Mouse (Mus musculus) forebrain, embryonic 11.5 days (tissue): ENCODE measurements around the gene Tamm41. TPM values are rescaled to one million over a fixed set of nuclear protein-coding genes. Genes with fewer than 3 reads are reported as not detected.

ENCODE experiments used
- ATAC-seq: fragments of 200-750 bp; cut with Nextera tagmentation; replicated peaks from 2 replicates; pipeline ENCODE4 v1.8.0; 2017; ENCODE audit warnings: moderate TSS enrichment; ENCODE audit not compliant: low FRiP score
- DNase-seq: peaks from one replicate; pipeline ENCODE4 v3.0.0-alpha.2; 2017; ENCODE audit warnings: low spot score
- H3K27ac ChIP-seq: fragments of 300-500 bp; sonication (generic); 2 replicates; pipeline ENCODE4 v1.5.1; 2014; ENCODE audit warnings: low read depth, low read length
- H3K27me3 ChIP-seq: fragments of 300-500 bp; sonication (generic); 2 replicates; pipeline ENCODE4 v1.6.1; 2014; ENCODE audit warnings: mild to moderate bottlenecking, low read length, mixed read lengths; ENCODE audit not compliant: control insufficient read depth, insufficient read depth
- H3K36me3 ChIP-seq: fragments of 300-500 bp; sonication (generic); 2 replicates; pipeline ENCODE4 v1.6.1; 2014; ENCODE audit warnings: mild to moderate bottlenecking, low read length, moderate library complexity, mixed read lengths; ENCODE audit not compliant: control insufficient read depth, insufficient read depth
- H3K4me1 ChIP-seq: fragments of 300-500 bp; sonication (generic); replicated peaks from 2 replicates; pipeline ENCODE4 v1.6.1; 2014; ENCODE audit warnings: low read length, mixed read lengths; ENCODE audit not compliant: control insufficient read depth, insufficient read depth
- H3K4me2 ChIP-seq: fragments of 300-500 bp; sonication (generic); 2 replicates; pipeline ENCODE4 v1.6.1; 2014; ENCODE audit warnings: low read depth, mild to moderate bottlenecking, low read length, moderate library complexity, mixed read lengths; ENCODE audit not compliant: severe bottlenecking
- H3K4me3 ChIP-seq: fragments of 300-500 bp; sonication (generic); 2 replicates; pipeline ENCODE4 v1.5.1; 2014; ENCODE audit warnings: low read depth, low read length
- H3K9ac ChIP-seq: fragments of 300-500 bp; sonication (generic); 2 replicates; pipeline ENCODE4 v1.6.1; 2014; ENCODE audit warnings: low read length
- H3K9me3 ChIP-seq: fragments of 300-500 bp; sonication (generic); 2 replicates; pipeline ENCODE4 v1.6.1; 2016; ENCODE audit warnings: low read length, mixed read lengths; ENCODE audit not compliant: control insufficient read depth
- WGBS: fragments of 180-500 bp; shearing (Covaris S2); extraction: QIAGEN DNeasy Blood & Tissue Kit; methylation state at CpG from one replicate; pipeline ENCODE4 v1.1.7; 2014; 5-methylcytosine and 5-hydroxymethylcytosine counted together
- polyA plus RNA-seq: library from polyadenylated mRNA; unstranded; fragments of >200 nt; fragmentation: Nextera tagmentation; extraction: Ambion mirVana; gene quantifications from 2 replicates; pipeline ENCODE4 v1.2.1, GENCODE M21; 2014

Tamm41 gene
- polyA plus RNA-seq, 1 experiment from 2014 or later = 79.0 TPM

DNA sequence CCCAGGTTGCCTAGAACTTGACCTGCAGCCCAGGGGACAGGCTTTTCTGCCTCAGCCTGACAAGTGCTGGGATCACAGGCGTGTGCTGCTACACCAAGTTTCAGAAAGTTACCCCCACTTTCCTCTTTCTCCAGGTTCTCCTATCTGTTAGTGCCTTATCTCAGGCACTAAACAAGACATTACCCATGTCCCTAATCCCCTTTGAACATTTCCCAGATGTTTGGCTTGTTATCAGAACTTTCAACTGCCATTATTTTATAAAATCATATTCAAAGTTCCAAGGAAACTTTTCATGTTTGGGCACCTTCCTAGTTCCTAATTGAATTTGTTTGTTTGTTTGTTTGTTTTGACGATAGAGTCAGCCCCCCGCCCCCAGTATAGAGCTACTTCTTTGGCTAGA lies 71.9 kb downstream of the Tamm41 start:
- ATAC-seq = no peak
- 82% methylated on average over 3 of the region's 3 CpGs for WGBS
- 0 out of 2 replicates have a peak, but pooled peaks cover 5% of the 10 kb centered on the region for H3K4me1 ChIP-seq
- no peaks in the 10 kb centered on the region for H3K9me3 ChIP-seq
- peaks cover 27% of the 10 kb centered on the region for H3K27me3 ChIP-seq
- no peak overlapping the region for H3K4me2 ChIP-seq
- DNase-seq = no peak
- H3K4me3 ChIP-seq = no peak overlapping the region
- H3K9ac ChIP-seq = no peak overlapping the region
- H3K36me3 ChIP-seq = no peaks in the 10 kb centered on the region
- no peak overlapping the region for H3K27ac ChIP-seq

DNA sequence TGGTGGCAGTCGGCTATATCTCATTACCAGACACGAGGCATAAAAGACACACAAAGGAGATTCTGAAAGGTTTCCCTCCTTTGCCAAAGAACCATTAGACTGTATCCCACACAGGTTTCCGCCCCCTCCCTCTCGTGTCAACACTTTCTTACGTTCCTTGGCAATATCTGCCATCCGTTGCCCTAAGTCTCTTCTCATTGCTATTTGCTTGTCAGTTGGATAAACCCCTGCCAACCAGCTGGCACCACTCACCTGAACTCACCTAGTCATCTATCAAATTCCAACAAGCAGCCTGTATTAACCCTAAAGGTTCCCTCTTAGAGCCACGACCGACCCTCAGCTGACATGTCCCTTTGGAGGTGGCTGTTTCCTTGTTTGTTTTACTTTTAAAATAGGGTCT lies 72.3 kb downstream of the Tamm41 start:
- no peak overlapping the region for H3K4me3 ChIP-seq
- H3K27me3 ChIP-seq = peaks cover 26% of the 10 kb centered on the region
- H3K27ac ChIP-seq = no peak overlapping the region
- H3K9ac ChIP-seq = no peak overlapping the region
- H3K4me2 ChIP-seq = no peak overlapping the region
- 83% methylated on average over 8 of the region's 8 CpGs for WGBS
- DNase-seq = no peak
- ATAC-seq = no peak
- H3K4me1 ChIP-seq = 0 out of 2 replicates have a peak, but pooled peaks cover 5% of the 10 kb centered on the region
- no peaks in the 10 kb centered on the region for H3K36me3 ChIP-seq
- no peaks in the 10 kb centered on the region for H3K9me3 ChIP-seq

DNA sequence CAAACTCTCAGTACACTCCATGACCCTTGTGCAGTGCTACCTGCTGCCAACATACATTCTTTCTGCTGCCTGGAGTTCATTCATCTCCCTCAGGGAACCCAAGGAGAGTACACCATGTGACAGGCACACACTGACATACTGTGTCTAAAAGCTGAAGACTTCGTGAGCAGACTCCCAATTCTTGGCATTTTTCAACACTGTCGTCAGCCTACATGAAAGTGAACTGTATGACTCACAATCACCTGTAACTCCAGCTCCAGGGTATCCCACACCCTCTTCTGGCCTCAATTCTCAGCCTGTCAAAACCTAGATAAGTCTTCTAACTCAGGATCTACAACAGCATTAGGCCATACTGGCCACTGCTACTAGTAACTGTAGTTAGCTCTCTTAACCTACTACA lies 73.4 kb downstream of the Tamm41 start:
- no peak overlapping the region for H3K27ac ChIP-seq
- WGBS = 83% methylated on average over 2 of the region's 2 CpGs
- H3K9me3 ChIP-seq = no peaks in the 10 kb centered on the region
- H3K4me2 ChIP-seq = no peak overlapping the region
- peaks cover 17% of the 10 kb centered on the region for H3K27me3 ChIP-seq
- 0 out of 2 replicates have a peak, but pooled peaks cover under 1% of the 10 kb centered on the region for H3K4me1 ChIP-seq
- no peak overlapping the region for H3K9ac ChIP-seq
- H3K4me3 ChIP-seq = no peak overlapping the region
- DNase-seq (no peak), ATAC-seq (no peak)
- H3K36me3 ChIP-seq = no peaks in the 10 kb centered on the region

DNA sequence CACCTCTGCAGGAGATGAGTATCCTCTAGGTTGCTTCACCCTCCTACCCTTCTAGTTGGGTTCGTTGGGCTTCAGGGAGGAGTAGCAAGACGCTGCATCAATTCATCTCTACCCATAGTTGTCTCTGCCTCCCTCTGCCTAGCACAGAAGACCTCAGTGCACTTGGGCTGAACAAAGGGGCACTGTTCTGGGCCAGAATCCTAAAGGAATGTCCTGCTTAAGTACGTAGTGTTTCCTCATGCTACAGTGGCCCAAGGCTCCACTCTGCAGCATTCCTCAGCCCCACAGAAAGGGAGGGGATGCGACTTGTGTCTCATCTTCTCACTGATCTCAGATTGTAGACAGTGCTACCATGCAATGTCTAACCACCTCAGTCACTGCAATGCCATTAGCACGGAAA lies 74.0 kb downstream of the Tamm41 start:
- no peak for DNase-seq
- WGBS = 60% methylated on average over 5 of the region's 5 CpGs
- Histone ChIP-seq H3K27me3 (peaks cover 11% of the 10 kb centered on the region), H3K4me3 (no peak overlapping the region), H3K4me2 (no peak overlapping the region), H3K9ac (no peak overlapping the region), H3K4me1 (no peaks in the 10 kb centered on the region), H3K27ac (no peak overlapping the region), H3K36me3 (no peaks in the 10 kb centered on the region), H3K9me3 (no peaks in the 10 kb centered on the region)
- ATAC-seq = no peak

DNA sequence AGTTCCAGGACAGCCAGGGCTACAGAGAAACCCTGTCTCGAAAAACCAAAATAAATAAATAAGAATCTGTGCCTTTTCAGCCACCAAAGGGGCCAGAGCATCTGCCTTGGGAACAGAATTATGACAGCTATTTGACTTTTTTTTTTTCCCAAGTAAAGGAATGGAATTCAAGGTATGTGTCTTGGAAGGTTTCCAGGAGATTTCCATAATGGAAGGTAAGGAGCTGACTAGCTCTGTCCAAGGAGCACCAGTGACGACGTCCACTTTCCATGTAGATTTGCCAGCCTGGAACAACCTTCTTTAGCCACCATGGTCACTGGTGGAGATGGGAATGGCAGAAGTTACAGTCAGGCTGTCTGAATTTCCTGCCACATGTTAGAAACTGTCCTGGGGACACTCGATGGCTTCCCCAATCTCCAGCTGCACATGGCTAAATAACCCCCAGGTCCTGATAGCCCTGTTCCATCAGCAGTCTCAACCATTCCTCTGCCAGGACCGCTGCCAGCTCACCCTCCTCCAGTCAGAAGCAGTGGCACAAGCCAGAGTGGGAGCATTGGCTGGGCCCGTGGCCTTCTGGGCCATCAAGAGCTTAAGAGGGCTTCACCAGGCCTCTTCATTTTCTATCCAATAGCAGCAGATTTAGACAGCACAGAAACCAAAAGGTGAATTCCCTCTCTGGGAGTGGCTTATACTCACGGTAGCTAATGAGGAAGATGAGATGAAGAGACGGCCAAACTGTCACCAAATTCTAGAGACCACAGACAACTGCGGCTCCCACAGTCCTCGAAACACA lies 76.2 kb downstream of the Tamm41 start:
- no peak overlapping the region for H3K27ac ChIP-seq
- H3K4me1 ChIP-seq = no peaks in the 10 kb centered on the region
- no peak overlapping the region for H3K9ac ChIP-seq
- 86% methylated on average over 10 of the region's 10 CpGs for WGBS
- peaks cover 5% of the 10 kb centered on the region; the same call in 1 of the 2 replicates for H3K27me3 ChIP-seq
- H3K4me2 ChIP-seq = no peak overlapping the region
- no peak overlapping the region for H3K4me3 ChIP-seq
- H3K36me3 ChIP-seq = no peaks in the 10 kb centered on the region
- no peaks in the 10 kb centered on the region for H3K9me3 ChIP-seq
- ATAC-seq (no peak), DNase-seq (no peak)

DNA sequence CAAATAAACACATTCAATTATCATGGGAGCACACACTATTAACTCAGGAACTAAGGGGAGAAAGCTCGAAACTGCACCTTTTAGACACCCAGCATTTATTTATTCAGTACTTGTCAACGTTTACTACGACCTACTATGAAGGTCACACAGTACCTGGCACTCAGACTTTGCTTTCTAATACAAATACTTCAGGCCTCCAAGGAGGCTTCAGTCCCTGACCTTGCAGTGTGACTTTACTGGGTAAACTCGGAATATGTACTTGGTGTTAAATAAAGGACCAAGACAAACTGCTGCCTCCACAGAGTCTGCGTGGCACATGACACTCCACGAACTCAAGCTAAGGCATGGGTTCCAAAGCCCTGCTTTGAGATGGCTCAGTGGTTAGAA lies 78.7 kb downstream of the Tamm41 start:
- WGBS = 91% methylated on average over 6 of the region's 6 CpGs
- no peak overlapping the region for H3K4me2 ChIP-seq
- no peaks in the 10 kb centered on the region for H3K27me3 ChIP-seq

DNA sequence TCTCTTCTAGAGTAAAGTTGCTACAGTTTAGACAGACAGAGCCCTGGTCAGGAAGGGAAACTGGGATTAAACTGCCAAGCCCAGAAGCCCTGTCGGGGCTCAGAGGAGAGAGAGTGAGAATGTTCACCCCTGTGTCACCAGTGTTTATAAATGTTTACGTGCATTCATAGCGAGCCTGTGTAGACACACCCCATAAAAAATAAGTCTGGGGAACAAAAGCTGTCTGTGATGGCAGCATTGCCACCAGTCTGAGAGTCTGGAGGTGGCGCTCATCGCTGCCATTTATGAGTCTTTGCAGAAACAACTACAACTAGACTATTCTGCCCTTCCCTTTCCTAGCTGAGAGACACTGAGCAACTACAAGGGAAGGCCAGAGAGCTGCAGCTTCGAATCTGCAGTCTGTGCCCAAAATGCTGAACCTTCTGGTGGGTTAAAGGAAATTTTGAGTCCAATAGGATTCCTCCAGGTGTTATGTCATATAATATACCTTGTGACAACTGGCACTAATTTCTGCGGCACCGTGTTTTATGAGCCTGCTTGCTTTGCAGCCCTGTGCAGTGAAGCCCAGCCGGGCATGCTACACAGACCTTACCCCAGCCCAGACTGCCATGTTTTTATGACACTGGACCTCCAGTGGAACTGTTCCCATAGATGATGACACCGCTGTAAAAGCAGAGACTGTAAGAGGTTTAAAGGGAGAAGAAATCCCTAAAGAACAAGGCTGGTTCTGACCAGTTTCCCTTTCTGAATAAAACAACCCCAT lies 79.2 kb downstream of the Tamm41 start:
- H3K4me1 ChIP-seq = no peaks in the 10 kb centered on the region
- WGBS = 84% methylated on average over 10 of the region's 10 CpGs
- H3K4me3 ChIP-seq = no peak overlapping the region
- DNase-seq (no peak), ATAC-seq (no peak)
- H3K27me3 ChIP-seq = no peaks in the 10 kb centered on the region; the same call in 1 of the 2 replicates
- no peaks in the 10 kb centered on the region for H3K9me3 ChIP-seq
- H3K36me3 ChIP-seq = no peaks in the 10 kb centered on the region
- H3K4me2 ChIP-seq = no peak overlapping the region
- H3K27ac ChIP-seq = no peak overlapping the region
- no peak overlapping the region for H3K9ac ChIP-seq

More for the DNA sequence above, 78.7 kb downstream of the Tamm41 start:
- H3K9me3 ChIP-seq = no peaks in the 10 kb centered on the region
- no peaks in the 10 kb centered on the region for H3K4me1 ChIP-seq
- ATAC-seq = no peak
- no peak overlapping the region for H3K4me3 ChIP-seq
- no peak for DNase-seq
- H3K9ac ChIP-seq = no peak overlapping the region
- no peaks in the 10 kb centered on the region for H3K36me3 ChIP-seq
- H3K27ac ChIP-seq = no peak overlapping the region

DNA sequence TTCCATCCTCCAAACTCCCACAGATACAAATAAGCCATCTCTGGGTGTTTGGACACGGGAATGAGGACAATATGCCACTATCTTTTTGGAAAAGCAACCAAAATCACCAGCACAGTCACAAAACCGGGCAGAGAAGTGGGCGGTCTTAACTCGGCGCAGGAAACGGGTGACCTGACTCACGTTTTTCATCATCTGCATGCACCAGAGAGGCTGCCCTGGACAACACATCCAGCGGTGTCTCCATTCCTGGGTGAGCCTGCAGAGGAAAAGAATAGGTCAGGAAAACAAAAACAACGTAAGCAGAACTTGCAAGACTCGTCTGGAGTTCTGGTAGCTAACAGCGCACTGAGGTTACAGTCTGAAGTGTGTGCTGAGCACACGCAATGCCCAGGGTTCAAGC lies 79.9 kb downstream of the Tamm41 start:
- Histone ChIP-seq H3K4me2 (no peak overlapping the region), H3K27me3 (no peaks in the 10 kb centered on the region; the same call in 1 of the 2 replicates), H3K27ac (no peak overlapping the region), H3K9me3 (no peaks in the 10 kb centered on the region), H3K4me1 (no peaks in the 10 kb centered on the region), H3K9ac (no peak overlapping the region), H3K4me3 (no peak overlapping the region), H3K36me3 (no peaks in the 10 kb centered on the region)
- ATAC-seq (no peak), DNase-seq (no peak)
- WGBS = 80% methylated on average over 12 of the region's 12 CpGs
